Mouse (Mus musculus) gastrocnemius, adult 2 months (tissue): Measurements from ENCODE around the gene Prss45. TPM values are rescaled to one million over a fixed set of nuclear protein-coding genes. Genes with fewer than 3 reads are reported as not detected.

Experiments
- DNase-seq: peaks from one replicate; pipeline ENCODE4 v3.0.0; 2022
- H3K27ac ChIP-seq: fragments of 200-600 bp; 2 replicates; pipeline ENCODE4 v1.8.1; 2022; ENCODE audit warnings: mild to moderate bottlenecking
- H3K4me3 ChIP-seq: fragments of 200-600 bp; 2 replicates; pipeline ENCODE4 v1.8.1; 2022; ENCODE audit warnings: mild to moderate bottlenecking, moderate library complexity
- CTCF ChIP-seq: fragments of 200-600 bp; IDR thresholded peaks from 2 replicates; pipeline ENCODE4 v1.8.1; 2022; ENCODE audit warnings: antibody characterized with exemption, mild to moderate bottlenecking, moderate library complexity
- intact Hi-C: fragments of 180-260 bp; cut with DNase I; formaldehyde crosslinking; loops from one replicate; pipeline ENCODE4 v1.15.1; 2025
- total RNA-seq, 2 experiments: library from RNA; stranded (reverse); gene quantifications; 2 replicates each; pipeline ENCODE4 v1.2.3; 2021

Gene Prss45
- total RNA-seq, 2 experiments from 2014 or later = not detected

- no peak for DNase-seq
- Histone ChIP-seq H3K27ac (no peak overlapping the region), H3K4me3 (no peak overlapping the region)
- intact Hi-C loops = no loop called here
- TF ChIP-seq CTCF = no peak
Observed at GRCm38 (mm10) chr9:110833021-110833420, 1.4 kb upstream of the Prss45 start.

GRCm38 (mm10) chr9:110834961-110835360 lies 573 bp downstream of the Prss45 start:
- DNase-seq = no peak
- TF ChIP-seq CTCF = no peak
- H3K27ac ChIP-seq = no peak overlapping the region
- intact Hi-C loops = no loop called here
- no peak overlapping the region for H3K4me3 ChIP-seq

- no peak for TF ChIP-seq CTCF
- DNase-seq = no peak
- intact Hi-C loops = no loop called here
Observed at GRCm38 (mm10) chr9:110836112-110836511, 1.7 kb downstream of the Prss45 start.

GRCm38 (mm10) chr9:110840905-110841304 lies 6.5 kb downstream of the Prss45 start:
- intact Hi-C loops = no loop called here
- DNase-seq = no peak
- H3K4me3 ChIP-seq = no peak overlapping the region
- no peak overlapping the region for H3K27ac ChIP-seq
- TF ChIP-seq CTCF = no peak

More at GRCm38 (mm10) chr9:110836112-110836511, 1.7 kb downstream of the Prss45 start:
- H3K4me3 ChIP-seq = no peak overlapping the region
- H3K27ac ChIP-seq = peak overlapping the region; percentile 48; the same call in 1 of the 2 replicates

GRCm38 (mm10) chr9:110841438-110841837 lies 7.0 kb downstream of the Prss45 start:
- Histone ChIP-seq H3K27ac (no peak overlapping the region), H3K4me3 (no peak overlapping the region)
- TF ChIP-seq CTCF = no peak
- intact Hi-C loops = no loop called here
- no peak for DNase-seq

- intact Hi-C loops = no loop called here
- no peak for DNase-seq
- TF ChIP-seq CTCF = no peak
- H3K4me3 ChIP-seq = no peak within 1 kb of the TSS
- H3K27ac ChIP-seq = no peak within 1 kb of the TSS
Observed at GRCm38 (mm10) chr9:110844206-110844605, 9.8 kb downstream of the Prss45 start, which contains the start of gene Prss46. Gene Prss46, plus strand, starts transcription at chr9:110844506.

GRCm38 (mm10) chr9:110849162-110849561 lies 14.8 kb downstream of the Prss45 start:
- H3K4me3 ChIP-seq = no peak overlapping the region
- H3K27ac ChIP-seq = no peak overlapping the region
- no peak for TF ChIP-seq CTCF
- intact Hi-C loops = no loop called here
- peak; percentile 13 for DNase-seq

GRCm38 (mm10) chr9:110855903-110856302 lies 21.5 kb downstream of the Prss45 start:
- Histone ChIP-seq H3K27ac (no peak overlapping the region), H3K4me3 (no peak overlapping the region)
- peak; percentile 12 for DNase-seq
- TF ChIP-seq CTCF = no peak
- intact Hi-C loops = no loop called here

GRCm38 (mm10) chr9:110856920-110857319 lies 22.5 kb downstream of the Prss45 start:
- no peak overlapping the region for H3K27ac ChIP-seq
- H3K4me3 ChIP-seq = no peak overlapping the region
- peak; percentile 13 for DNase-seq
- peak; percentile 32; the same call in 1 of the 2 replicates for TF ChIP-seq CTCF
- intact Hi-C loops = no loop called here

GRCm38 (mm10) chr9:110857781-110858472 lies 23.5 kb downstream of the Prss45 start, which contains the start of gene Prss50:
Gene Prss50, plus strand, starts transcription at chr9:110857967.
- intact Hi-C loops = no loop called here
- peak; percentile 22 for DNase-seq
- Histone ChIP-seq H3K4me3 (no peak within 1 kb of the TSS), H3K27ac (no peak within 1 kb of the TSS)
- TF ChIP-seq CTCF = peak; percentile 49

- TF ChIP-seq CTCF = no peak
Observed at GRCm38 (mm10) chr9:110858523-110858922, 24.1 kb downstream of the Prss45 start.

GRCm38 (mm10) chr9:110858967-110859596 lies 24.7 kb downstream of the Prss45 start:
- no peak overlapping the region for H3K27ac ChIP-seq
- no peak for TF ChIP-seq CTCF
- DNase-seq = peak; percentile 7
- H3K4me3 ChIP-seq = no peak overlapping the region
- intact Hi-C loops = no loop called here

More at GRCm38 (mm10) chr9:110858523-110858922, 24.1 kb downstream of the Prss45 start:
- DNase-seq = peak; percentile 7
- no peak overlapping the region for H3K4me3 ChIP-seq
- no peak overlapping the region for H3K27ac ChIP-seq
- intact Hi-C loops = no loop called here

- H3K4me3 ChIP-seq = no peak overlapping the region
- peak; percentile 65 for DNase-seq
- H3K27ac ChIP-seq = no peak overlapping the region
- TF ChIP-seq CTCF = peak; percentile 88
- intact Hi-C loops = loop anchor here (1.0 to 5.0 kb wide), 3 partner anchors 89 to 459 kb away; no protein-coding TSS in a partner anchor
Observed at GRCm38 (mm10) chr9:110871030-110871429, 36.6 kb downstream of the Prss45 start.
